Mouse (Mus musculus): ENCODE results near the gene Commd4. TPM values are rescaled to one million over a fixed set of nuclear protein-coding genes. Genes with fewer than 3 reads are reported as not detected.
A peak's percentile ranks its signal among the peaks of the same experiment; 100 is the strongest.

Gene Commd4
- polyA plus RNA-seq, 2 experiments from 2014 or later, result 295 to 389 TPM

- no peak for ATAC-seq
These were observed 16.4 kb downstream of the Commd4 start for GRCm38 (mm10) chr9:57141417-57142353.

GRCm38 (mm10) chr9:57139571-57139970, 18.6 kb downstream of the Commd4 start:
- ATAC-seq, result no peak

GRCm38 (mm10) chr9:57139110-57139509, 19.0 kb downstream of the Commd4 start:
- ATAC-seq, result no peak

GRCm38 (mm10) chr9:57138507-57138906, 19.6 kb downstream of the Commd4 start:
- no peak for ATAC-seq

DNA sequence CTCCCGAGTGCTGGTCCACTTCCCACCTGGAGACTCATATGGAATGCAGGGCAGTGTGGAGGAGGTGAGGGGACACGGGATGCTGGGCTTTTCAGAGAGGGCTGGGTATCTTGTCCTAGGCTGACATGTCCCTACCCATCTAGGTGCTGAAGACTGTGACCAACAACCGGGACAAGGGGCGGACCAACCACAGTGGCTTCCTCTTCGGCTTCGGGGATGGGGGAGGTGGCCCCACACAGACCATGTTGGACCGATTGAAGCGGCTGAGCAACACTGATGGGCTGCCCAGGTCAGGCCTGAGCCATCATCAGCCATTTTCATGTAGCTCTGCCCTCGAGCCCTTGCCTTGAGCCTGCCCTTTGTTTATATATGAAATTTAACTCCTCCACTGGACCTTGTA, 20.4 kb downstream of the Commd4 start:
- ATAC-seq, result no peak

DNA sequence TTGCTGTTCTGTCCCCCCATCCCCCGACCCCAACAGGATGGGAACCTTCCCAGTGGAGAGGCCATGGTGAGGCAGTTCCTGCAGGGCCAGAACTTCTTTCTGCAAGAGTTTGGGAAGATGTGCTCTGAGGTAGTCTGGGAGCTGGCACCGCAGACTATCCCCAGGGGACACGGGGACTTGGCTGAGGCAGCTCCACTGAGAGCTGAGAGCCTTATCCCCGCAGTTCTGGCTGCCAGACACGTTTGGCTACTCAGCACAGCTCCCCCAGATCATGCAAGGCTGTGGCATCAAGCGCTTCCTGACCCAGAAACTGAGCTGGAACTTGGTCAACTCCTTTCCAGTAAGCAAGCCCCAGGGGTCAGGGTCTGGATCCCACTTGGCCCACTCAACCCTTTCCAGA, 20.9 kb downstream of the Commd4 start:
- ATAC-seq, result no peak

DNA sequence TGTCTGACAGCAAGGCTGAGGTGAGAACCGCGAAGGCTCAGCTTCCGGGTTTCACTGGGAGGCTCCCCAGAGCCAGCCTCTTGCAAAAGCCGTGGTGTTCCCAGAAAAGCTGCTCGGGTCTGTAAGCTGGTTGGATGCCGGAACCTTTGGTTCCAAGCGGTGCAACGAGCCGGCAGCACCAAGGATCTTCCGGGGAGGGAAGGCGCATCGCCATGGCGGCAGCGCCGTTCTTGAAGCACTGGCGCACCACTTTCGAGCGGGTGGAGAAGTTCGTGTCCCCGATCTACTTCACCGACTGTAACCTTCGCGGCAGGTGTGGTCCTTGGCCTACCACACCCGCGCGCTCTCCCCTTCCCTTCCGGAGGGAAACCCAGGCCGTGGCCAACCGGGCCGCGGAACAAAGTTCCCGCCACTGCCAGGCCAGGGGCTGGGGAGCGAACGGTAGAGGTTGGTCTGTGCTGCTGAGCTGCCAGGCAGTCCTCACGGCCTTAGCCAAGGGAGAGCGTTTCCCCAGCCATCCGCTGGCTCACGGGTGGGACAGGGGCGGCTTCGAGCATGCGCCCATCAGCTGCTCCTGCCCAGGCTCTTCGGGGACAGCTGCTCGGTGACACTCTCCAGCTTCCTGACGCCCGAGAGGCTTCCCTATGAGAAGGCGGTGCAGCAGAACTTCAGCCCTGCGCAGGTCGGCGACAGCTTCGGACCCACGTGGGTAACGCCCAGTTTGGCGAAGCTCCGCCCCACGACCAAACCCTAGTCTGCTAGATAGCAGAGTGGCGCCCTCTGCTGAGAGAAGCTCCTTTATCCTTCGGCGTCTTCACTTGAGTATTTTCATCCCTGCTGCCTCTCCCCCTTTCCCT, 27.3 kb downstream of the Commd4 start, which contains the start of gene Man2c1:
TSS of gene Man2c1 (plus strand) at position 114 of the 857 bp plus-strand sequence.
- ATAC-seq, result peak; percentile 86

DNA sequence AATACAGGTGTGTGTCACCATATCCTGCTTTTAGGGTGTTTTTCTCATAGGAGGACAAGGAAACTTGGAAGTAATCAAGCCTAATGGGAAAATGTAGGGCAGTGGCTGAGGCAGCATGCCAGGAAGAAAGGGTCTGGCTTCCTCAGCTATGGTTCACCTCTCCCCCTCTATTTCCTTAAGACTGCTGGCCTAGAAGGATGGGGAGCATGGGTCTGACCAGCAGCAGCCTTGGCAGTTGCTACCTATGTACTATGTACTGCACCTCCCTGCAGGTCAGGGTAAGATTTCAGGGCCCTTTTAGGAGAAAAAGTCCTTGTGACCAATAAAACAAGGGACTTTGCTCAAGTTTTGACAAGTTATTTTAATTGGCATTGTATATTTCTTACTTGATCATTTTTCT, 28.5 kb downstream of the Commd4 start:
- no peak for ATAC-seq

- ATAC-seq, result no peak
These were observed 40.8 kb downstream of the Commd4 start for GRCm38 (mm10) chr9:57117261-57117755.

Other genes starting within 250 kb of the Commd4 start
- gene Snx33, start 230.0 kb downstream of the Commd4 start, polyA plus RNA-seq (2017; shearing (Covaris generic)), result 1 to 10 TPM; 3.6 to 4.9 TPM
- 10 to 100 TPM; 42.6 to 57.1 TPM for gene Imp3, start 220.9 kb downstream of the Commd4 start, polyA plus RNA-seq (2017; shearing (Covaris generic))
- gene Snupn, start 207.5 kb downstream of the Commd4 start, polyA plus RNA-seq (2017; shearing (Covaris generic)), result 10 to 100 TPM; 22.1 to 23.8 TPM
- gene Ptpn9, start 163.4 kb downstream of the Commd4 start, polyA plus RNA-seq (2017; shearing (Covaris generic)), result 1 to 10 TPM; 3.4 to 5.0 TPM
- 10 to 100 TPM; 44.7 to 47.9 TPM for gene Sin3a, start 86.3 kb downstream of the Commd4 start, polyA plus RNA-seq (2017; shearing (Covaris generic))
- gene Man2c1, start 27.6 kb downstream of the Commd4 start, polyA plus RNA-seq (2017; shearing (Covaris generic)), result 100 to 1,000 TPM in 1 of 2 experiments, 10 to 100 TPM in 1; 41.1 to 119 TPM
- 10 to 100 TPM; 23.4 to 43.1 TPM for gene Neil1, start 10.0 kb downstream of the Commd4 start, polyA plus RNA-seq (2017; shearing (Covaris generic))
- gene Trcg1, start 78.2 kb upstream of the Commd4 start, polyA plus RNA-seq (2017; shearing (Covaris generic)), result not detected
- gene 1700017B05Rik, start 104.3 kb upstream of the Commd4 start, polyA plus RNA-seq (2017; shearing (Covaris generic)), result 10 to 100 TPM; 15.1 to 22.6 TPM